Mouse (Mus musculus) cortical plate, adult 2 months (tissue): ENCODE results near the gene Duxbl3. TPM values are rescaled to one million over a fixed set of nuclear protein-coding genes. Genes with fewer than 3 reads are reported as not detected.
"Not testable (repeated sequence)": the region's sequence is repeated elsewhere in the genome, so short reads cannot be mapped to it uniquely, and the experiment has no call there.

Source experiments
- H3K27ac ChIP-seq: fragments of 200-500 bp; 2 replicates; pipeline ENCODE4 v1.5.1; 2012; ENCODE audit warnings: low read length, control low read depth, inconsistent platforms; ENCODE audit not compliant: insufficient read depth
- H3K4me1 ChIP-seq: fragments of 200-500 bp; 2 replicates; pipeline ENCODE4 v1.6.1; 2011; ENCODE audit warnings: low read length; ENCODE audit not compliant: control insufficient read depth, insufficient read depth
- H3K4me3 ChIP-seq: fragments of 200-500 bp; 2 replicates; pipeline ENCODE4 v1.5.1; 2011; ENCODE audit warnings: mild to moderate bottlenecking, low read length, control low read depth; ENCODE audit not compliant: insufficient read depth
- CTCF ChIP-seq: fragments of 200-500 bp; IDR thresholded peaks from 2 replicates; pipeline ENCODE4 v1.5.1; 2011; ENCODE audit warnings: mild to moderate bottlenecking, control low read depth, low read length; ENCODE audit not compliant: insufficient read depth; ENCODE audit errors: extremely low read depth
- POLR2A ChIP-seq: fragments of 200-500 bp; IDR thresholded peaks from 2 replicates; pipeline ENCODE4 v1.6.1; 2011; ENCODE audit warnings: mild to moderate bottlenecking, low read length, control low read depth; ENCODE audit not compliant: insufficient read depth; ENCODE audit errors: extremely low read depth
- polyA plus RNA-seq: library from polyadenylated mRNA; depleted of rRNA; stranded (reverse); fragments of >200 nt; gene quantifications from 2 replicates; pipeline ENCODE4 v1.2.3, GENCODE M21; 2012; rRNA removed

The Duxbl3 gene
- 1.0 TPM in 1 of 2 replicates, not detected in the other for polyA plus RNA-seq

GRCm38 (mm10) chr14:26257756-26258617 lies at the start of gene Duxbl3:
TSS of gene Duxbl3 (plus strand) at chr14:26257962.
- H3K4me1 ChIP-seq: not testable (repeated sequence)

GRCm38 (mm10) chr14:26216233-26217000 lies 41.3 kb upstream of the Duxbl3 start:
- H3K4me1 ChIP-seq: not testable (repeated sequence)

More at GRCm38 (mm10) chr14:26257756-26258617, at the start of gene Duxbl3:
- H3K4me3 ChIP-seq, H3K27ac ChIP-seq: not testable (repeated sequence)

GRCm38 (mm10) chr14:26237183-26237582 lies 20.6 kb upstream of the Duxbl3 start:
- H3K4me1 ChIP-seq, H3K4me3 ChIP-seq, H3K27ac ChIP-seq: not testable (repeated sequence)

More at GRCm38 (mm10) chr14:26216233-26217000, 41.3 kb upstream of the Duxbl3 start:
- not testable (repeated sequence) for H3K27ac ChIP-seq, H3K4me3 ChIP-seq

GRCm38 (mm10) chr14:26258729-26259128 lies 967 bp downstream of the Duxbl3 start:
- H3K27ac ChIP-seq, H3K4me3 ChIP-seq, H3K4me1 ChIP-seq: not testable (repeated sequence)

- not testable (repeated sequence) for H3K4me3 ChIP-seq, H3K27ac ChIP-seq, H3K4me1 ChIP-seq
Measured at GRCm38 (mm10) chr14:26286737-26287136, 29.0 kb downstream of the Duxbl3 start.

- TF ChIP-seq CTCF: no peak
- TF ChIP-seq POLR2A: no peak
- H3K4me1 ChIP-seq: 0 out of 2 replicates have a peak, but pooled peaks cover 2% of the 10 kb centered on the region
- no peak overlapping the region for H3K4me3 ChIP-seq
- H3K27ac ChIP-seq: no peak overlapping the region
Measured at GRCm38 (mm10) chr14:26293859-26294258, 36.1 kb downstream of the Duxbl3 start.

- H3K27ac ChIP-seq: no peak overlapping the region
- no peak overlapping the region for H3K4me3 ChIP-seq
- TF ChIP-seq POLR2A (no peak), CTCF (no peak)
- 0 out of 2 replicates have a peak, but pooled peaks cover 2% of the 10 kb centered on the region for H3K4me1 ChIP-seq
Measured at GRCm38 (mm10) chr14:26297055-26297454, 39.3 kb downstream of the Duxbl3 start.

GRCm38 (mm10) chr14:26297484-26297883 lies 39.7 kb downstream of the Duxbl3 start:
- 0 out of 2 replicates have a peak, but pooled peaks cover 2% of the 10 kb centered on the region for H3K4me1 ChIP-seq
- TF ChIP-seq CTCF (no peak), POLR2A (no peak)
- H3K4me3 ChIP-seq: no peak overlapping the region
- no peak overlapping the region for H3K27ac ChIP-seq

GRCm38 (mm10) chr14:26303111-26303510 lies 45.3 kb downstream of the Duxbl3 start:
- TF ChIP-seq POLR2A (no peak), CTCF (peak; percentile 80)
- H3K4me3 ChIP-seq: no peak overlapping the region
- no peaks in the 10 kb centered on the region for H3K4me1 ChIP-seq
- H3K27ac ChIP-seq: no peak overlapping the region

- Histone ChIP-seq H3K27ac (no peak overlapping the region), H3K4me3 (no peak overlapping the region), H3K4me1 (no peaks in the 10 kb centered on the region)
- TF ChIP-seq CTCF: 0 out of 2 replicates have a peak, but pooled peaks have one; percentile 21
- no peak for TF ChIP-seq POLR2A
Measured at GRCm38 (mm10) chr14:26306032-26306431, 48.3 kb downstream of the Duxbl3 start.
